Mouse (Mus musculus) stomach, postnatal 0 days (tissue): Measurements from ENCODE around the gene Hacl1. TPM values are rescaled to one million over a fixed set of nuclear protein-coding genes. Genes with fewer than 3 reads are reported as not detected.
"Not testable (repeated sequence)": the region's sequence is repeated elsewhere in the genome, so short reads cannot be mapped to it uniquely, and the experiment has no call there.

ENCODE experiments used
- ATAC-seq: fragments of 200-750 bp; cut with Nextera tagmentation; 2 replicates; pipeline ENCODE4 v1.8.0; 2017; ENCODE audit not compliant: low FRiP score, low TSS enrichment
- DNase-seq: peaks from one replicate; pipeline ENCODE4 v3.0.0-alpha.2; 2016; ENCODE audit warnings: low spot score
- H3K27ac ChIP-seq: fragments of 300-500 bp; sonication (generic); replicated peaks from 2 replicates; pipeline ENCODE4 v1.5.1; 2014; ENCODE audit warnings: mild to moderate bottlenecking, control low read depth
- H3K27me3 ChIP-seq: fragments of 300-500 bp; sonication (generic); 2 replicates; pipeline ENCODE4 v1.6.1; 2014; ENCODE audit warnings: low read length; ENCODE audit not compliant: control insufficient read depth, insufficient read depth
- H3K36me3 ChIP-seq: fragments of 300-500 bp; sonication (generic); 2 replicates; pipeline ENCODE4 v1.6.1; 2014; ENCODE audit warnings: low read length, mixed read lengths; ENCODE audit not compliant: control insufficient read depth, insufficient read depth
- H3K4me1 ChIP-seq: fragments of 300-500 bp; sonication (generic); replicated peaks from 2 replicates; pipeline ENCODE4 v1.6.1; 2014; ENCODE audit warnings: antibody characterized with exemption; ENCODE audit not compliant: control insufficient read depth, insufficient read depth
- H3K4me2 ChIP-seq: fragments of 300-500 bp; sonication (generic); replicated peaks from 2 replicates; pipeline ENCODE4 v1.6.1; 2014; ENCODE audit warnings: low read depth, mild to moderate bottlenecking, control low read depth, moderate library complexity
- H3K4me3 ChIP-seq: fragments of 300-500 bp; sonication (generic); 2 replicates; pipeline ENCODE4 v1.5.1; 2014; ENCODE audit warnings: low read depth, low read length, control low read depth
- H3K9ac ChIP-seq: fragments of 300-500 bp; sonication (generic); 2 replicates; pipeline ENCODE4 v1.6.1; 2014; ENCODE audit warnings: mild to moderate bottlenecking, low read length, control low read depth, mixed read lengths
- H3K9me3 ChIP-seq: fragments of 300-500 bp; sonication (generic); 2 replicates; pipeline ENCODE4 v1.6.1; 2016; ENCODE audit warnings: low read length; ENCODE audit not compliant: control insufficient read depth
- CTCF ChIP-seq: IDR thresholded peaks from 2 replicates; pipeline ENCODE4 v1.5.1; 2016; ENCODE audit warnings: antibody characterized with exemption, low read depth, mild to moderate bottlenecking, moderate library complexity
- EP300 ChIP-seq: optimal IDR thresholded peaks from 2 replicates; pipeline ENCODE3; 2016; ENCODE audit warnings: antibody characterized with exemption
- WGBS: fragments of 180-500 bp; shearing (Covaris S2); extraction: QIAGEN DNeasy Blood & Tissue Kit; methylation state at CpG from one replicate; pipeline ENCODE4 v1.1.7; 2014; 5-methylcytosine and 5-hydroxymethylcytosine counted together
- polyA plus RNA-seq: library from polyadenylated mRNA; unstranded; fragments of >200 nt; fragmentation: Nextera tagmentation; extraction: Ambion mirVana; gene quantifications from 2 replicates; pipeline ENCODE4 v1.2.1, GENCODE M21; 2015

Gene Hacl1
- polyA plus RNA-seq, 1 experiment from 2014 or later: 10.9 TPM

GRCm38 (mm10) chr14:31611986-31612385 is 29.1 kb downstream of the Hacl1 start:
- Histone ChIP-seq H3K4me2 (no peak overlapping the region), H3K27ac (no peak overlapping the region)
- WGBS: 72% methylated on average over 4 of the region's 4 CpGs

GRCm38 (mm10) chr14:31605514-31605913 is 35.6 kb downstream of the Hacl1 start:
- no peaks in the 10 kb centered on the region for H3K9me3 ChIP-seq
- ATAC-seq: no peak
- H3K9ac ChIP-seq: no peak overlapping the region
- H3K4me1 ChIP-seq: no peaks in the 10 kb centered on the region
- TF ChIP-seq EP300 (no peak), CTCF (peak; percentile 49)
- H3K4me3 ChIP-seq: no peak overlapping the region
- peak; percentile 21 for DNase-seq
- WGBS: 52% methylated on average over 6 of the region's 6 CpGs
- H3K27ac ChIP-seq: no peak overlapping the region
- no peaks in the 10 kb centered on the region for H3K27me3 ChIP-seq
- no peak overlapping the region for H3K4me2 ChIP-seq
- no peaks in the 10 kb centered on the region for H3K36me3 ChIP-seq

More at GRCm38 (mm10) chr14:31611986-31612385, 29.1 kb downstream of the Hacl1 start:
- DNase-seq: no peak
- Histone ChIP-seq H3K9me3 (no peaks in the 10 kb centered on the region), H3K9ac (no peak overlapping the region), H3K4me3 (no peak overlapping the region), H3K36me3 (no peaks in the 10 kb centered on the region), H3K27me3 (no peaks in the 10 kb centered on the region), H3K4me1 (no peaks in the 10 kb centered on the region)
- no peak for TF ChIP-seq EP300
- peak; percentile 36; the same call in 1 of the 2 replicates for TF ChIP-seq CTCF
- ATAC-seq: no peak

- Histone ChIP-seq H3K4me3 (no peak overlapping the region), H3K27ac (no peak overlapping the region), H3K36me3 (no peaks in the 10 kb centered on the region), H3K27me3 (no peaks in the 10 kb centered on the region), H3K4me1 (no peaks in the 10 kb centered on the region), H3K9ac (no peak overlapping the region), H3K9me3 (no peaks in the 10 kb centered on the region), H3K4me2 (no peak overlapping the region)
- WGBS: 79% methylated on average over 5 of the region's 5 CpGs
- TF ChIP-seq EP300 (no peak), CTCF (peak; percentile 72)
- ATAC-seq (no peak), DNase-seq (peak; percentile 50)
These were observed 36.2 kb downstream of the Hacl1 start for GRCm38 (mm10) chr14:31604916-31605315.

- not testable (repeated sequence) for DNase-seq, H3K36me3 ChIP-seq, H3K4me2 ChIP-seq, H3K4me3 ChIP-seq, H3K9ac ChIP-seq, H3K27ac ChIP-seq, H3K9me3 ChIP-seq, ATAC-seq, H3K27me3 ChIP-seq, H3K4me1 ChIP-seq
- 88% methylated on average over 6 of the region's 6 CpGs for WGBS
These were observed 38.5 kb downstream of the Hacl1 start for GRCm38 (mm10) chr14:31602616-31602979.

GRCm38 (mm10) chr14:31601908-31602615 is 39.0 kb downstream of the Hacl1 start:
- Histone ChIP-seq H3K4me2 (no peak overlapping the region), H3K9ac (no peak overlapping the region), H3K27ac (no peak overlapping the region), H3K4me3 (no peak overlapping the region), H3K9me3 (no peaks in the 10 kb centered on the region), H3K4me1 (no peaks in the 10 kb centered on the region), H3K36me3 (no peaks in the 10 kb centered on the region), H3K27me3 (no peaks in the 10 kb centered on the region)
- no peak for DNase-seq
- 91% methylated on average over 14 of the region's 14 CpGs for WGBS
- ATAC-seq: no peak
- TF ChIP-seq CTCF: no peak
- TF ChIP-seq EP300: no peak

GRCm38 (mm10) chr14:31597446-31597845 is 43.6 kb downstream of the Hacl1 start:
- no peak overlapping the region for H3K4me2 ChIP-seq
- ATAC-seq: no peak
- no peaks in the 10 kb centered on the region for H3K4me1 ChIP-seq
- H3K27ac ChIP-seq: no peak overlapping the region
- H3K36me3 ChIP-seq: no peaks in the 10 kb centered on the region
- no peak for DNase-seq
- no peak overlapping the region for H3K9ac ChIP-seq
- 94% methylated on average over 4 of the region's 4 CpGs for WGBS
- H3K9me3 ChIP-seq: no peaks in the 10 kb centered on the region
- no peak overlapping the region for H3K4me3 ChIP-seq
- H3K27me3 ChIP-seq: no peaks in the 10 kb centered on the region
- TF ChIP-seq CTCF: no peak
